Mouse (Mus musculus) megakaryocyte, embryonic 14.5 days (primary cell): ENCODE results near the gene Cacng2.

ENCODE experiments used
- FLI1 ChIP-seq: IDR thresholded peaks from 2 replicates; pipeline ENCODE4 v1.6.1; 2012; ENCODE audit warnings: low read length, inconsistent platforms, mixed read lengths
- GATA1 ChIP-seq: IDR thresholded peaks from 3 replicates; pipeline ENCODE4 v1.6.1; 2012; ENCODE audit warnings: mixed read lengths, low read length, inconsistent platforms, borderline replicate concordance

GRCm38 (mm10) chr15:78064340-78064739 lies 55.5 kb downstream of the Cacng2 start:
- TF ChIP-seq GATA1 (no peak), FLI1 (no peak)
